Mouse (Mus musculus) limb, embryonic 10.5 days (tissue): Measurements from ENCODE around the gene Ankib1. TPM values are rescaled to one million over a fixed set of nuclear protein-coding genes. Genes with fewer than 3 reads are reported as not detected.
"Not testable (repeated sequence)": the region's sequence is repeated elsewhere in the genome, so short reads cannot be mapped to it uniquely, and the experiment has no call there.

Experiments used
- DNase-seq: peaks from one replicate; pipeline ENCODE4 v3.0.0-alpha.2; 2017; ENCODE audit warnings: low spot score
- H3K27ac ChIP-seq: fragments of 300-500 bp; sonication (generic); 2 replicates; pipeline ENCODE4 v1.5.1; 2016; ENCODE audit warnings: mild to moderate bottlenecking
- H3K27me3 ChIP-seq: fragments of 300-500 bp; sonication (generic); 2 replicates; pipeline ENCODE4 v1.6.1; 2016; ENCODE audit warnings: low read depth, mild to moderate bottlenecking; ENCODE audit not compliant: poor library complexity, severe bottlenecking
- H3K36me3 ChIP-seq: fragments of 300-500 bp; sonication (generic); 2 replicates; pipeline ENCODE4 v1.6.1; 2016; ENCODE audit warnings: mild to moderate bottlenecking, moderate library complexity
- H3K4me1 ChIP-seq: fragments of 300-500 bp; sonication (generic); 2 replicates; pipeline ENCODE4 v1.6.1; 2016
- H3K4me3 ChIP-seq: fragments of 300-500 bp; sonication (generic); 2 replicates; pipeline ENCODE4 v1.5.1; 2016; ENCODE audit warnings: mild to moderate bottlenecking, moderate library complexity
- H3K9me3 ChIP-seq: fragments of 300-500 bp; sonication (generic); replicated peaks from 2 replicates; pipeline ENCODE4 v1.6.1; 2016; ENCODE audit warnings: mild to moderate bottlenecking
- WGBS: fragments of 180-500 bp; shearing (Covaris S2); methylation state at CpG from one replicate; pipeline ENCODE4 v1.1.7; 2016; 5-methylcytosine and 5-hydroxymethylcytosine counted together
- polyA plus RNA-seq: library from polyadenylated mRNA; unstranded; fragments of >200 nt; fragmentation: Nextera tagmentation; extraction: Ambion mirVana; gene quantifications from 2 replicates; pipeline ENCODE4 v1.2.1, GENCODE M21; 2016

Gene Ankib1
- polyA plus RNA-seq, 1 experiment from 2014 or later = 9.8 TPM

DNA sequence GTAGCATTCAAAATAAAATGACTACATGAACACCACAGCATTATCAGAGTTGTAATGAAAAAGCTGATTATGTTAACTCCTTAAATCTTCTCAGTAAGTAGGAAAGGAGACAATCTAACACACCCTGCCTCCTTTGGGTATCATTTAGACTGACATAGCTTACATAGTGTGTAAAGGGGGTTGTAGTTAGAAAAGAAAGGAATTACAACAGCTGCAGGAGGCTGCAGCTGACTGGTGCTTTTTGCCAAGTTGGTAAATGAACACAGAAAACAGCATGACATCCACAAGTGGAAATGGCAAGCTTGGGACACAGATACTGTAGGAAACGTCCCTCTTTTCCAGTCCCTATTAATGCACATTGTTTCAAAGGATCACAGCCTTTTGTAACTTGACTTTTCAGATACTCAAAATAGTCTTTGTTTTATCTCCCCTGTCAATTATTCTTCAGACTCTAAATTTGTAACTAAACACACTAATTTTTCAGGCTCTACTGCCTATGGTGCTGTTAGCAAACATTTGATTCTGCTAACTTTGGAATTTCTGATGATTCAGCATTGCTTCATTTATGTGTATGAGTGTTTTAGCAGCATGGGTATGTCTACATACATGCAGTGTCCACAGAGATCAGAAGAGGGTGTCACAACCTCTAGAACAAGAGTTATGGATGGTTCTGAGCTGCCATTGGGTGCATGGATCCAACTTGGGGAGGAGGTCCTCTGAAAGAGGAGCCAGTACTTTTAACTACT is 17.8 kb downstream of the Ankib1 start:
- Histone ChIP-seq H3K27me3 (no peaks in the 10 kb centered on the region), H3K36me3 (no peaks in the 10 kb centered on the region), H3K27ac (no peak overlapping the region), H3K9me3 (no peaks in the 10 kb centered on the region), H3K4me3 (no peak overlapping the region), H3K4me1 (no peaks in the 10 kb centered on the region)
- DNase-seq = no peak
- 84% methylated on average over 1 of the region's 1 CpGs for WGBS

DNA sequence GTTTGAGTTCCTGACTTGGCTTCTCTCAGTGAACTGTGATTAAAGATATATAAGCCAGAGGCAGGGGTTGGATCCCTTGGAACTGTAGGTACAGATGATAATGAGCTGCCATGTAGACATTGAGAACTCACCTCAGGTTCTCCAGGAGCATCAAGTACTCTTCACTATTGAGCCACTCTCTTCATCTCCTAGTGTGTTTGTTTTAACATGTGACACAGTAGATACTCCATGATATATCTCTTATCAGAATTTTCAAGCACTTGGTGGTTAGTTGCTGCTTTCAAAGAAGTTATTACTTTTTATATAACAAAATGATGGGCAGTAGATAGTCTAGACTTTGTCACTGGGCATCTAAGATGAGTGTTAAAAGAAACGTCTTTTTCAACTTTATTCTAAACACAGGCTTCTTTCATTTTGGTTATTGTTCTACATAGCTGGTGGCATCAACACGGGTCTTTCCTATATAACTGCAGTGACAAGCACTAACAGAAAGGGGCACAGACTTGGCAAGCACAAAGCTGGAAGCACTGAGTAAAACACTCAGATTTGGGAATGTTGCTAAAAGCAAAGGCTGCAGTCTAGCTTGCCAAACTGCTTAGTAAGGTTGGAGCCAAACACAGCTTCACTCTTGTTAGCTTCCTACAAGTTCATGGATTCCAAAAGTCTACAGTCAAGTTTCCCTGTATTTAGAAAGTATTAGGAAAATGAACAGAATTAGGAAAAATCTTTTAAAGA is 18.6 kb downstream of the Ankib1 start:
- no peak overlapping the region for H3K27ac ChIP-seq
- no peaks in the 10 kb centered on the region for H3K36me3 ChIP-seq
- DNase-seq = no peak
- no peak overlapping the region for H3K4me3 ChIP-seq
- WGBS = 87% methylated on average over 2 of the region's 2 CpGs
- H3K4me1 ChIP-seq = no peaks in the 10 kb centered on the region
- H3K9me3 ChIP-seq = no peaks in the 10 kb centered on the region
- H3K27me3 ChIP-seq = no peaks in the 10 kb centered on the region

DNA sequence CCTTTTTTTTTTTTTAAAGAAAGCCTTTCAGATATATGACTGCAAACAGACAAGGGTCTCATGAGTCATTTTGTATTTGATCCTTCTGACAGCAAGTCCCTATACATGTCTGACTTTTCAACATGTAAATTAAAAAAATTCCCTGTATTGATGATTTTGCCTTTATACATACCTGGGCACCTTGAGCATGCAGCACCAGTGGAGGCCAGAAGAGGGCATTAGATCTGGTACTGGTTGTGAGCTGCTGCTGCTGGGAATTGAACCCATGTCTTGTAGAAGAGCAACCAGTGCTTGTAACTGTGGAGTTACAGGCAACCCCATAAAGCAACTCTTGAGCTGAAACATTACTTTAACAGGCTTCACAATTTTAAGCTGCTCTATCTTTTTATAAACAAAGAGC is 20.1 kb downstream of the Ankib1 start:
- H3K27ac ChIP-seq = no peak overlapping the region
- no peaks in the 10 kb centered on the region for H3K27me3 ChIP-seq
- no peaks in the 10 kb centered on the region for H3K9me3 ChIP-seq
- DNase-seq = no peak
- H3K36me3 ChIP-seq = no peaks in the 10 kb centered on the region
- H3K4me3 ChIP-seq = no peak overlapping the region
- no peaks in the 10 kb centered on the region for H3K4me1 ChIP-seq

DNA sequence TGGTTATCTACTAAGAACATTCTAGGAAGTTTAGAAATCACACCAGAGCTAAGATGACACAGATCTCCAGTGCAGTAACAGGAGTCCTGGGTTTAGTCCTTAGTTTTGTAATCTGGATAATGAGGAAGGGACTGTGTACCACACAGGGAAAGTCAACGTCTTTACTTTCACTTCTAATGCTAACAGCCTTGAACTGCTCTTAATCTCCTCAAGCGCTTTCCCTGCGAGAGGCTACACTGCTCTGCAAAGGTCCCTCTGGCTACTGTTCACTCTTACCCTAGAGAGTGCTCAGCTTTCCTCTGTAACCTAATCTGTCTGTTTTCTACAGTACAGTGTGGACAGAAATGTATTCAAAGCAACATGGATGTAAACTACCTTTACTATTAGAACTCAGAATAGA is 30.7 kb downstream of the Ankib1 start:
- WGBS = 79% methylated on average over 3 of the region's 3 CpGs
- Histone ChIP-seq H3K27ac (no peak overlapping the region), H3K4me1 (no peaks in the 10 kb centered on the region), H3K4me3 (no peak overlapping the region), H3K27me3 (no peaks in the 10 kb centered on the region), H3K9me3 (no peaks in the 10 kb centered on the region), H3K36me3 (peaks cover 9% of the 10 kb centered on the region; the same call in 1 of the 2 replicates)
- DNase-seq = no peak

DNA sequence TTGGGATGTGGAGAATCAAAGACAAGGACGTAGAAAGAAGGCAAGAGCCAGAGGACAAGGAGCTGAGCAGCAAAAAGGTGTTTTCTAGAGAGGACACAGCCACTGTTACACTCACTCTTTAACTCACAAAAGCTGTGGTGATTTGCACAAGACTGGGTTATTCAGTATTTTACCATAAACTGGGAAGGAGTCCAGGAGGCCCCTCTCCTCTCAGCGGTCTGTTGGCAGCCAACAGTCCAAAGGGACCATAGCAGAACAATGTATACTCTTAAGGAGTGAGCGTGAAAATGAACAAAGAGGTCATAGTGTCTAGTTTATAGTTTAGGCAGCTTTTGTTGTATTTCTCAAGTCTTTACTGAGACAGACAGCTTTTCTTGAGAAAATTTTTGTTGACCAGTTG is 31.2 kb downstream of the Ankib1 start:
- no peak for DNase-seq
- Histone ChIP-seq H3K4me3 (no peak overlapping the region), H3K9me3 (no peaks in the 10 kb centered on the region), H3K27me3 (no peaks in the 10 kb centered on the region), H3K27ac (no peak overlapping the region), H3K4me1 (no peaks in the 10 kb centered on the region), H3K36me3 (peaks cover 13% of the 10 kb centered on the region)
- WGBS = 88% methylated on average over 3 of the region's 3 CpGs

DNA sequence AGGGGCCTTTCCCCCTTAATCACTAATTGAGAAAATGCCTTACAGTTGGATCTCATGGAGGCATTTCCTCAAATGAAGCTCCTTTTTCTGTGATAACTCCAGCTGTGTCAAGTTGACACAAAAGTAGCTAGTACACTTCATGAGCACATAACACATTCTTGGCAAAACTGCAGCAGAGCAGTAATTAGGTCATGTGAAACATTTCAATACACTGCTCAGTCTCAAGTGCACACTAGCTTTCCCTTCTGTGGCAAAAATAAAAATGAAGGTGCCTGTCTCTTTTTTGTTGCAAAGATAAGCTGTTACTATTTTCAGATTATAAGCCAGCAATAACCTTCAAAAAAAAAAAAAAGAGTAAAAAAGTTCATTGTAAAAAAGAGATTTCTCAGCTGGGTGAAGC is 52.2 kb downstream of the Ankib1 start:
- not testable (repeated sequence) for H3K27me3 ChIP-seq, DNase-seq, H3K4me1 ChIP-seq, H3K27ac ChIP-seq, H3K9me3 ChIP-seq, H3K4me3 ChIP-seq
- H3K36me3 ChIP-seq = peaks cover 27% of the 10 kb centered on the region

DNA sequence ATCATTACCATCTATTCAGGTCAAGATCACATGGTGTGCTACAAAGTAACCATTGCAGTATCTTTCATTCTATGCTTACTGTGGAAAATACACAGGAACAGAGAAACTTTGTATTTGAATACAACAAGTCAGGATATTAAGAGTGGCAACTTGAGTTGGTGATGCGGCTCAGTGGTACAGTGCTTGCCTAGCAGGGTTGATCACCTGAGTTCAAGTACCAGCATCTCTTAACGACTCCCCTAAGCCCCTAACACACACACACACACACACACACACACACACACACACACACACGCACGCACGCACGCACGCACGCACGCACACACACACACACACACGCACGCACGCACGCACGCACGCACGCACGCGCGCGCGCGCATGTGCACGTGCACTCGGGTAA is 69.9 kb downstream of the Ankib1 start:
- not testable (repeated sequence) for H3K27me3 ChIP-seq, DNase-seq, H3K9me3 ChIP-seq, H3K4me1 ChIP-seq, H3K27ac ChIP-seq, H3K4me3 ChIP-seq
- H3K36me3 ChIP-seq = peaks cover 23% of the 10 kb centered on the region
- 95% methylated on average over 24 of the region's 24 CpGs for WGBS

DNA sequence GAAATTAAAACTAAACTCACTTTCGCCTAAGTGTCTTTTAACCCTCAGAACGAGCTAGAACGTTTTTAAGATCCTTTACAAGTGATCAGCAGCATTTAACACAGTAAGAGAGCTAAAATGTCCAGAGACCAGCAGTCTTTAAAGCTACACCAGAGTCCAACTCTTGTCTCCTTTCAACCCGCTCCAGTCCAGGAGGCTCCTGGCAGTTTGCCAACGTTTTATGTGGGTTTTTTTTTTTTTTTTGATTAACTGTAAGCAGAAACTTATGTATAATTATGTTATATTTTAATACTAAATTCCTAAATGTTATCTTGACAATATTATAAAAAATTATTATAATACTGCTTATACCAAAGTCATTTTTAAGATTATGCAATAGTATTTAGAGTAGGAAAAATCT is 73.9 kb downstream of the Ankib1 start:
- Histone ChIP-seq H3K27me3 (no peaks in the 10 kb centered on the region), H3K27ac (no peak overlapping the region), H3K36me3 (peaks cover 36% of the 10 kb centered on the region), H3K4me3 (no peak overlapping the region), H3K4me1 (no peaks in the 10 kb centered on the region), H3K9me3 (no peaks in the 10 kb centered on the region)
- WGBS = 92% methylated on average over 5 of the region's 5 CpGs
- DNase-seq = no peak

DNA sequence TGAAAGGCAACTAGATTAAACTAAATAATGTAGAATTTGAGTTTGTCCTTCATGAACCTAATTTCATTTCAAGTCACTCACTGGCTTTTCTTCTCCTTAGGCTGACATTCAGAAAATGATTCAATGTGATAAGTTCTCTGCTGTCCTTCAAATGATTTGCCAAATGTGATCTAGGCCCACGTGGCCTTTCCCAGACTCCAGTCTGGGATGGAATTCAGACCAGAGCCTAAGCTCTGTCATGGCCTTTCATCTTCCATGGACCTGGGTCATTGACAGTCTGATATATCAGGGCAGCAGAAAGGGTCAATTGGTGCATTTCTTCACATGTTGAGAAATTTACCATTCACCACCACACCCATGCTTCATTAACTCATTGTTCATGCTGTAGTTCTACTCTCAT is 77.2 kb downstream of the Ankib1 start:
- H3K9me3 ChIP-seq = no peaks in the 10 kb centered on the region
- WGBS = 87% methylated on average over 1 of the region's 1 CpGs
- no peak for DNase-seq
- H3K4me1 ChIP-seq = no peaks in the 10 kb centered on the region
- no peak overlapping the region for H3K27ac ChIP-seq
- H3K4me3 ChIP-seq = no peak overlapping the region
- peaks cover 47% of the 10 kb centered on the region for H3K36me3 ChIP-seq
- no peaks in the 10 kb centered on the region for H3K27me3 ChIP-seq

DNA sequence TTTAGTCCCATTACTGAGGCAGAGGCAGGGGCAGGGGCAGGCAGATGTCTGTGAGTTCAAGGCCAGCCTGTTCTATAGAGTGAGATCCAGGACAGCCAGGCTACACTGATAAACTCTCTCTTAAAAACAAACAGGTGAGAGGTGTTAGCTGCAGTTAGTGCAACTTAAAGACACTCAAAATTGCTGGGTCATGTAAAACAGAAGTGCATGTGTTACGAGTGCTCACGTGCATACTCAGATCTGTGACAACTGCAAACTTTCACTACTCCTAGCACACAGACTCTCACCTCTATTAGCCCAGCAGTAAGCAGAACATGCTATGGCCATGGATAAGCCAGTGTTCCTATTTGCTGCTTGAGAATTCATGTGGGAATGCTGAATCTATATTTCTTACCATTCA is 79.3 kb downstream of the Ankib1 start:
- no peak for DNase-seq
- no peaks in the 10 kb centered on the region for H3K9me3 ChIP-seq

DNA sequence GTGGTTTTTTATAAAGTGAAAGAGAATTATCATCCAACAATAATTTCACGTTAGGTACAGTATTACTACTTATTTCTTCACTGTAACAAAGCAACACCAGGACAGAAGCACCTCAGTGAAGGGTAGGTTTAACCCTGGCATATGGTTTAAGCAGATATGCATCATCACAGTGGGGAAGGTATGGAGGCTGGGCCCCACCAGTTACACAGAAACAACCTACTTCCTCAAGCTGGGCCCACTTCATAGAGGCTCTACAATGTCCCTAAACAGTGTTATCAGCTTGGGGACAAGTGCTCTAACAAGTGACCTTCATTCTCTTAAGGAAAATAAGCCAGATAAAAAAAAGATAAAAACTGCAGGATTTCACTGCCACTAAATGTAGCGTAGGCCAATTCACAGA is 79.9 kb downstream of the Ankib1 start:
- 93% methylated on average over 2 of the region's 2 CpGs for WGBS
- no peak overlapping the region for H3K4me3 ChIP-seq
- H3K9me3 ChIP-seq = no peaks in the 10 kb centered on the region
- H3K27ac ChIP-seq = no peak overlapping the region
- peaks cover 61% of the 10 kb centered on the region for H3K36me3 ChIP-seq
- no peaks in the 10 kb centered on the region for H3K27me3 ChIP-seq
- no peaks in the 10 kb centered on the region for H3K4me1 ChIP-seq
- DNase-seq = no peak

More for the DNA sequence above, 79.3 kb downstream of the Ankib1 start:
- no peak overlapping the region for H3K4me3 ChIP-seq
- H3K4me1 ChIP-seq = no peaks in the 10 kb centered on the region
- H3K27me3 ChIP-seq = no peaks in the 10 kb centered on the region
- H3K27ac ChIP-seq = no peak overlapping the region
- peaks cover 64% of the 10 kb centered on the region for H3K36me3 ChIP-seq
- WGBS = 89% methylated on average over 2 of the region's 2 CpGs

DNA sequence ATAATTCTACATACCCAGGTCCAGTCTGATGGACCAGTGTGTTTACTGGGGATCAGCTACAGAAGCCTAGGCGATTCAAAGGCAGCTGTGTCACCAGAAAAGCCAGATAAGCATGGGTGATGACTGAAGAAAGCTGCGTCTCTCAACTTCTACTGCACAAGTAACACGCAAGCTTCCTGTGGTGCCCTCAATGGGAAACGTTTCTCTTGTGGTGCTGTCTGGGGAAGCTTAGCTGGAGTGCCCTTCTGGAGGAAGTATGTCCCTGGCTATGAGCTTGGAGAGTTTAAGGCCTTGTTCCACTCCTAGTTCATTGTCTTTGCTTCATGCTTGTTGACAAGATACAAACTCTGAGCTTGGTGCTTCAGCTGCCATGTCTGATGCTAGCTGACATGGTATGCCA is 83.4 kb downstream of the Ankib1 start:
- no peaks in the 10 kb centered on the region for H3K9me3 ChIP-seq
- no peaks in the 10 kb centered on the region for H3K4me1 ChIP-seq
- no peak overlapping the region for H3K4me3 ChIP-seq
- peaks cover 54% of the 10 kb centered on the region for H3K36me3 ChIP-seq
- 89% methylated on average over 4 of the region's 4 CpGs for WGBS
- H3K27ac ChIP-seq = no peak overlapping the region
- no peaks in the 10 kb centered on the region for H3K27me3 ChIP-seq
- no peak for DNase-seq

DNA sequence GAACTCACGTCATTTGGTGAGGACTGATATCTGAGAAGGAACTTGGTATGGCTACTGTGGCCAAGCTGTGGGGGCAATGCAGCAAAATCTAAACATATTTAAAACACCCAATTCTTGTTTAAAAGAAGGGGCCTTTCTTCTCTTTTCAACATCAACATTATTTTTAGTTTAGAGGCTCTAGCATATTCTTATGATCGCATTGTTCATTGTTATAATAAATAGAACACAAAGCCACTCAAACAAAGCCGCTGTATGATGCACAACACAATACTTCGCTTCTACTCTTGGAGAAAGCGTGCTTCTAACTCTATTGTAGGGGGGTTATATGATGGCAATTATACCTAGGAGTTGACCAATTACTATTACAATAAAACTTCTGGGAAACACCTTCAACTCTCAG is 86.9 kb downstream of the Ankib1 start:
- DNase-seq = no peak
- whole genome bisulfite sequencing = 93% methylated on average over 5 of the region's 5 CpGs
- H3K27me3 ChIP-seq = no peaks in the 10 kb centered on the region
- H3K36me3 ChIP-seq = peaks cover 40% of the 10 kb centered on the region
- no peak overlapping the region for H3K27ac ChIP-seq
- H3K9me3 ChIP-seq = no peaks in the 10 kb centered on the region
- H3K4me3 ChIP-seq = no peak overlapping the region
- H3K4me1 ChIP-seq = no peaks in the 10 kb centered on the region
